Mouse (Mus musculus) monocyte, adult 2 months (primary cell): ENCODE data around the gene Srp54a.
"Not testable (repeated sequence)": the region's sequence is repeated elsewhere in the genome, so short reads cannot be mapped to it uniquely, and the experiment has no call there.

ENCODE experiments used
- DNase-seq, 2 experiments: peaks; one replicate each; pipeline ENCODE4 v3.0.0; 2022; ENCODE audit warnings: low spot score in 2 of 2, low read depth in 1 of 2

The Srp54a gene

GRCm38 (mm10) chr12:55124731-55125130, 44.7 kb downstream of the Srp54a start:
- DNase-seq = not testable (repeated sequence)

- DNase-seq = not testable (repeated sequence)
Measured at GRCm38 (mm10) chr12:55135540-55135939, 55.5 kb downstream of the Srp54a start.

GRCm38 (mm10) chr12:55137859-55138258, 57.8 kb downstream of the Srp54a start:
- not testable (repeated sequence) for DNase-seq

- DNase-seq = not testable (repeated sequence)
Measured at GRCm38 (mm10) chr12:55154559-55155448, 74.7 kb downstream of the Srp54a start, which contains the start of gene Srp54b. Gene Srp54b, plus strand, starts transcription at chr12:55155104.

- not testable (repeated sequence) for DNase-seq
Measured at GRCm38 (mm10) chr12:55155449-55155783, 75.4 kb downstream of the Srp54a start.
